Mouse (Mus musculus) gastrocnemius, adult 18-20 months (tissue): ENCODE data around the gene Grip1. TPM values are rescaled to one million over a fixed set of nuclear protein-coding genes. Genes with fewer than 3 reads are reported as not detected.

Experiments
- DNase-seq: peaks from one replicate; pipeline ENCODE4 v3.0.0; 2021; ENCODE audit warnings: low spot score
- total RNA-seq, 2 experiments: library from RNA; stranded (reverse); gene quantifications; 2 replicates each; pipeline ENCODE4 v1.2.3; 2021

Grip1 gene
- total RNA-seq, 2 experiments from 2014 or later, result not detected

GRCm38 (mm10) chr10:120125465-120125857 lies 671.8 kb downstream of the Grip1 start:
- no peak for DNase-seq

GRCm38 (mm10) chr10:120128601-120129277 lies 675.1 kb downstream of the Grip1 start:
- DNase-seq, result no peak

DNA sequence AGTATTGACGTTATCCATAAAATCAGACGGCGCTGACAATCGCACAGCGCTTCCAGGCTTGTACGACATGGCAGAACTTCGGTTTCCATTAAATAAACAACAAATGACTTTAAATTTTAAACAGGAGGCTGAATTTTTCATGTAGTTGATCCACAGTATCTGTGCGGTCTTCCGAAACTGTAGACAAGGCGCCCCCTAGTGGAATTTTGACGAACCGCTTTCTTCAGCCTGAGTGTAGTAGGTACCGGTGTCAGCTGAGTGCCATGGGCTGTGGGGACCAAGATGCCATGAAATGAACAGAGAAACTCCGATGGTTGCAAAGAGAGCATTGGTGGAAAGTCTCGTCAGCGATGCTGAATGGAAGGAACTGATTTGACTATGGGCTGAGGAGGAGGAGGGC lies 677.0 kb downstream of the Grip1 start:
- DNase-seq, result no peak

DNA sequence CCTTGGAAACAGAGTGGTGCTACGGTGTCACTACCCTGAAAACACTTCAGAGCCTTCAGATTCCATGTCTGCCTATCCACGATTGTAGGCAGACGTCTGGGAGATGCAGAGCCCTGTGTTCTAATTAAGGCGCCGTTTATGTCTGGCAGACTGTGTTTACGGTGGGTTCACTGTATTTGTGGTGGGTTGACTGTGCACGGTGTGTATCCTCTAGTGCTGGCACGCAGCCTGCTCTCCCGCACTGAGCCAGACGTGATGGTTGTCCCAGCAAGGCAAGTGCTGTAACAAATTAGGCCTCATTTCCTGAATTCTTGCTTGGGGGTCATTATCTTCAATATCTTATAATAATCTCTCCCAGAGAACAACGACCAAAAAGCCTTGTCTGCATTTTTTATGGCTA lies 680.1 kb downstream of the Grip1 start:
- DNase-seq, result no peak

DNA sequence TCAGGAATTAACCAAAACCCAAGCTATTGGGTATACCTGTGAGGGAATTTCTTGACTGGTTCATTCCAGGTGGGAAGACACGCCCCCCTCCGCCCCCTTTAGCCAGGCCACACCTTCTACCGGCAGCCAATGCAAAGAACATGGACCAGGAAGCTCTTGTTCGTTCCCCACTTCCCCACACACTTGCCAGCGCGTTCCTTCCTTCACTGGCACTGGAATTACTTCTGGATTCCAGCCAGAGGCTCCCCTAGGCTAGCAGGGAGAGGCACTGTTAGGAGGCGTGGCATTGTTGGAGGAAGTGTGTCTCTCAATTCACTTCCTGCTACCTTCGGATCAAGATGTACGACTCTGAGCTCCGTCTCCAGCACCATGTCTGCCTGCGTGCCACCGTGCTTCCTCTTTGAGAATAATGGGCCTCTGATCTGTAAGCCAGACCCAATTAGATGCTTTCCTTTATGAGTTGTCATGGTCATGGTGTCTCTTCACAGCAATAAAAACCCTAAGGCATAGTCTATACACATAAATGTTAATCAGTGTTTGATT lies 682.5 kb downstream of the Grip1 start:
- DNase-seq, result no peak

Other genes with a start within 250 kb of the Grip1 start
- 10 to 100 TPM; 13.0 to 20.7 TPM for gene Cand1, start 213.8 kb upstream of the Grip1 start, total RNA-seq